Mouse (Mus musculus): Measurements from ENCODE around the gene Phf24.

The Phf24 gene

DNA sequence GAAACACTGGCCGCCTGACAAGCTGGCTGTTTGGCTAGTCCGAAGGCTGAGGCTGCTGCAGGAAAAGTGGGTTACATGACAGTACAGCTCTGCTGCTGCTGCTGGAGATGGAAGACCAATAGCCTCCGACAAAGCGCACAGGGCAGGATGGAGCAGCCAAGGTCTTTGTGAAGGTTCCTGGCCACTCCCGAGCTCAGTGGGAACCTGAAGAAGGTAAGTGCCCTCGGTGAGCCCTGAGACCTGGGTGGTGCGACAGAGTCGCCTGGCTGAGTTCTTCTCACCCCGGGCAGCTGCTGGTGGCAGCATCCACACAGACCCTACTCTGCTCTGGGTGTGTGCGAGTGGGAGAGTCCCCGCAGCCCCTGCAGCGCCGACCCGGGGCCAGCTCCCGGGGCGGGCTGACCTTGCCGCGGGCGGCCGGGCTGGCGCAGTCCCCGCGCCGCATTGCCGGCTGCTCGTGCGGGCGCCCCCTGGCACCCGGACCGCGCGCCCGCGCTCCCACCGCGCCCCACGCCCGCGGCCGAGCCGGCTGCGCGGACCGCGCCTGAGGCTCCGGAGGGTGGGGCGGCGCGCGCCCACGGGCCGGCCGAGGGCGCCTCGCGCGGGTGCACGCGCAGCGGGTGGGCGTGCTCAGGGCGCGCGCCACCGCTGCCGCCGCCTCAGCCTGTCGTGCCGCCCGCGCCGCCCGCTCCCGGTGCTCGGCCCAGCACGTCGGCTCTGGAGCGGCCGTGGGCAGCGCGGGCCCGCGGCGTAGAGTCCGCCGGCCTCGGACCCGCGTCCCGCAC, at the start of gene Phf24:
Phf24 (plus strand) TSS at position 44 of the 785 bp plus-strand sequence.
- DNase-seq: peak; percentile 56 to 63

DNA sequence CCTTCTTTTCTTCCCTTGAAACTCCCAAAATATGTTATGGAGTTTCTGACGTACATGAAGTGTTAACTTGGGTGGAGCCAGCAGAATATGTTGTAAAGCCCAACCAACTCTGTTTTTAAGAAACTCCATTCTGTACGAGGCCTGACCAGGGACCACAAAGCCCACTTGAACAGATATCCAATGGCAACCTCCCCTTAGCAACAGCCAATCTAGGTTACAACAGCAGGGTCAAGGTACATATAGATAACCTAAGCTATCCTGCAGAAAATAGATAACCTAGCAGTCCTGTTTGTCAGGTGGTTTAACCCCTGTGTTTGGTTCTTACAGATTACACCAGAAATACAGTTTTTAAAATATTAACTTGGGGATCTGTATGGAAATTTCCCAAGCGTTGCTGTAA, 49.1 kb upstream of the Phf24 start:
- no peak for DNase-seq

DNA sequence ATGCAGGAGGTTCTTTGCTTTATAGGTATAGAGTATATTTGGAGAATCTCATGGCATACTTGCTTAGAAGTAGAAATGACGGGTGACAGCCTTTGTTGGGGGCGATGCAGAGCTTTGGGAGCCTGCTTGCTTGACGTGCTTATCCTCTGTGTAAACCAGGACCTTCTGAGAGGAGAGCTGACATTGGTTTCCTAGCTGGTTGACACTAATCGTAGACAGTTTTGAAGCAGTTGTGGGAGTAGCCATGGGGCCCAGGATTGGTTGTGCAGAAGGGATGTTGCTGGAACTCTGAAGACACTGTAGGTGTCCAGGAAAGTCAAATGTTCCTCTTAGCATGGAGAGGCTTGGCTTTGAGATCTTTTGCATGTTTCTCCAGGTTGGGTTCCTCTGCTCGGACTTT, 48.3 kb upstream of the Phf24 start:
- DNase-seq: no peak

DNA sequence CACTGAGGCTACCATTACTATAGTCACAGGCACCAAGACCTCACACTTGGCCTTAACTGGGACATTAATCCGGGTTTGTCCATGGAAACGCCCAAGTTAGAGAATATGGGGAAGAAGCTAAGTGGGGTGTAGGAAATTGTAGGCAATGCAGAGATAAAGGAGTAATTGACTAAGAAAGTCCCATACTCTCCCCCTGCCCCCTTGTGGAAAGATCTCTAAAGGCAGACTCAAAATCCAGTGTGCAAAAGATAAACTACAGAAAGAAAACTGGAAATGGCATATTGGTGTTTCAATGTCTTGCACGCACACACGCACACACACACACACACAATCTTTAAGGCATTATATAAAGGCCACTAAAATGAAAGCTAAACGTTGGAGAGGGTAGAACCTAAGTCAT, 45.7 kb upstream of the Phf24 start:
- DNase-seq: peak in 1 of 2 experiments; percentile 33

DNA sequence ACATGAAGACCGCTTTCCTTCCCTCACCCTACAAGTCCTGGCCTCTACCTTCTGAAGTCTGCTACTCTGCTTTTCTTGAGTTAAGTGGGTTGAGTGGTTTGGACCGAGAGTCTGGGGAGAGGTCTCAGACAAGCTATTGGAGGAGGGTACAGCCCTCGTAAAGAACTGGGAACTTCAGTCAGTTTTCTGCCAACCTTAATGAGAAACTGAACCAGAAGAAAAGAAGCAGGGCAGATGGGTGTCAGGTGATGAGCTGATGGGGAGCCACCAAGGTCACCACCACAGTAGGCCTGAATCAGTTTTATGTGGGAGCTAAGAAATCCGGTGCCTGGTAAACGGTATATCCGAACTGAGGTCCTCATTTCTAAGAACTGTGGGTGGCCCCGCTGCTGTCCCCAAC, 44.3 kb upstream of the Phf24 start:
- no peak for DNase-seq

DNA sequence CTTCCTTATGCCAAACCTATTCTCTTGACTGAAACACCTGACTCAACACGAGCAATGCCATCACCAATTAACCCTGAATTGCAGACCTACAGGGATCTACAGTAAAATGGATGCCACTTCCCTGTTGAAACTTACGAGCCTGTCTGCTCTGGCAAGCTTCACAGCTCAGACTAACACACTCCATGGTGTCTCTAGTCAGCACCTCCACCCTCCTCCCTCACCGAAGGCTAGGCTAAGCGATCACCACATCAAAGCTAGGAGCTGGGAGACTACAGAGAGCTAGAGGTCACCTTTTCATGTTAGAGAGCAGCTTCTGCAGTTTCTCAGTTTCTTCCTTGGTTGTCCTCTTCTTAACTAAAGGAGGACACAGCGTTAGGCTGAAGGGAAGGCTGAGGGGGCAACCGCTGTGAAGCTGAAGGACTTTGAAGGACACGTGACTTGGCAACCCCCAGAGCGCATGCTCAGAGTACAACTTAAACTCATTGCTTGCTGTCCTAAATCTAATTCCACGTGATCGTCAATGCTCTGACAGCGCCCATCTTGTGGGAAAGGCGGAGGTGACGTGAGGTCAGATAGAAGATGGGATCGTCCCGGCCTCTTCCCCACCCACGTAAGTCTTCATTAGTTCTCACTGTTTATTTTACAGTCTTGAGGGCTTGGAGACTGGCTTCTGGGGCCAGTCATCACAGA, 43.6 kb upstream of the Phf24 start:
- DNase-seq: no peak

DNA sequence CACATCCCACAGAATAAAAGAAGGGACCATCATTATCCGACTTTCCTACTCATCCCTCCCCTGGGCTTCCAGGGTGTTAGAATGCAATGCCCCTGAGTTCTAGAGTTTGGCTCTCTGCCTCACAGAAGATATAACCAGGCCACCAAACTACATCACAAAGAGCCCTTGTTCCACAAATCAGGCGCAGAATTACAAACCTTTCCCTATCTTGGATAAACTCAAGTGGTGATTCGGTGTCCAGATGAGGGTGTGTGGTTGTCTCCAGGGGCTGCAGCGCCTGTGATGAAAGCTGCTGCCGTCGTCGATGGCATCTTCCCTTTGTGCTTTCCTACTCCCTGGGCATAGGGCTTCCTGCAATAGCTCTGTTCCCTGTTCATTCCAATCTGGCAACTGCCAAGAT, 42.3 kb upstream of the Phf24 start, which contains the start of gene Fam205c:
Fam205c (minus strand) TSS at position 101 of the 400 bp plus-strand sequence.
- DNase-seq: no peak

DNA sequence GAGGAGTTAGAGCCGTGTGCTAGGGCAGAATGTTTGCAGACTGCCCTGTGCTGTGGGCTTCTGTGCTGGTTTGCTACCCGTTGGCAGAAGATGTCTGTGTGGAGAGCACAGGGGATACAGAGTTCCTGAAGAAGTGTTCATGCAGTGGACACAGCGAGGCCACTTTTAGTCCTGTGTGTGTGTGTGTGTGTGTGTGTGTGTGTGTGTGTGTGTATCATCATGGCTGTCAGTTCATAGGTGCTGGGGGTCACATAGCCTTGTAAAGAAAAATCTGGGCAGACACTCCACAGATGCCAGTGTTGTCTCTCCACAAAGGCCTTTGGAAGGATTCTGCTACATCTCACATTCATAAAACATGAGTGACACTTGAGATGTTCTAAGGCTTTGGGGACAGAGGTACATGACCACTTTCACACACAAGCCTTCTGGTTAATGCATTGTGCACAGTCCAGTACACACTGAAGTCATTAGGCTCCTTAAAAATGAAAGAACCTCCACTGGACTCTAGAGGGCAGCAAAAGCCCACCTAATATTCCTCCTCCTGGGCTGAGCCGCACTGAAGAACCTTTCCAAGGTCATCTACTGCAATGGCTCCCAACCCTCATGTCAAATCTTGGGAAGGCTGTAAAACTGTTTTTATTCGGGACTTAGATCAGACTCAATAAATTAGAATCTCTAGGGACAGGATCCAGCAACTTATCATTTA, 39.7 kb upstream of the Phf24 start:
- peak; percentile 77 to 83 for DNase-seq

DNA sequence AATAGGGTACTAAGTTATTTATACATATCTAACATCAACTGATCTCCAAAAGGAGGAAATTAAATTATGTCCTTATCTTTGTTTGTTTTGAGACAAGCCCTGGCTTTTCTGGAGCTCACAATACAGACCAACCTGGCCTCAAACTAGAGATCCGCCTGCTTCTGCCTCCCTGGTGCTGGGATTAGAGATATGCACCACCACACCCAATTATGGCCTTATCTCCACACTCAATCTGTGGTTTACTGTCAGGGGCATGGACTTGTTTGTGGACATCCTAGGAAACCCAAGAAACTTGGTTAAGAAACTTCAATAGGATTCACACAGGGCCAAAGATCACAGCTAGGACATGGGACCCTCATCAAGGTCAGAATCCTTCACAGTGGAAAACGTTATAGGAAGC, 38.8 kb upstream of the Phf24 start:
- DNase-seq: no peak

DNA sequence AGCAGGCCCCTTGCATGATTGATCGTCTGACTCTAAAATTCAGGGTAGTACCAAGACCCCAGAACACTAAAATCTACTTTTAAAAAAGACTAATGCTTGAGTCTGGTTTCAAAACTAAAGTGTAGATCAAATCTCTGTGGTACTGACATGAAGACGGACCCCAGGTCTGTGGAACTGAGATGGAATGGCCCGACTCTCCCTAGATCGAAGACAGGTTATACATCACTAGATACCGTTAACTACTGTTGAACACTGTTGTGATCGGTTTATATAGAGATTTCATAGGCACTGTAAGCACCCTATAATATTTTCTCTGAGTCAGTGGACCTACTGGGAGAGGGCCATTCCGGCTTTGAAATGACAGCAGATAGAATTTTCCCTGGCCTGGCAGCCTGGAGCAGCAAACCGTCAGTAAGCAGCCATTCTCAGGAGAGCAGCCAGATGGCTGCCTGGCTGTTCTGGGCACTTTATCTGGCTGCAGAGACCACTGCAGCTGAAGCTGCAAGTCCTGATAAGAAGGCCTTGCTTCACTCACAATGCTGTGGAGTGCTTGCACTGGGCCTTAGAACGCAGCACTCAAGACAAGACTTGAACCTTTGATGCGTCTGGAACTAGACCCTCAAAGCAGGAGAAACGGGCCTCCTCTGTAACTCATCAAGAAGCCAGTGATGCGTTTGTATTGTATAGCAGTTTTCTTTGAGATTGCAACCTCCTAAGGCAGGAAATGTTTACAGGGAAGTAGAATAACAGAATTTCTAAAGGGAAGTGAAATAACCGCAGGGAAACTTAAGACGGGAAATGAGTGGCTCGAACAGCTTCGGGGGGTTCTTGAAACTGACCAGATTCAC, 36.4 kb upstream of the Phf24 start:
- peak; percentile 67 to 69 for DNase-seq

DNA sequence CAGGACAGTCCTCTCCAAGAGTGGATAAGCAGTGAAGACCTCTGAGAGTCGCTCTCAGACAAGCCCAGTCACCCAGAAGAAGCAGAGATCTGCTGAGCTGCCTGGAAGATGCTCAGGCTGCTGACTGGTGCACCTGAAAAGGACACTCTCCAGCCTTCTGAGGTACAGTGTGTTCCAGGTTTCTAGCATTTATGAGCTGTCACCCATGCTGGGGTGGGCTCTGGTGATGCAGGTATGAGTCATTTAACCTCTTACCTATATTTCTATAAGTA, 35.8 kb upstream of the Phf24 start:
- DNase-seq: no peak

DNA sequence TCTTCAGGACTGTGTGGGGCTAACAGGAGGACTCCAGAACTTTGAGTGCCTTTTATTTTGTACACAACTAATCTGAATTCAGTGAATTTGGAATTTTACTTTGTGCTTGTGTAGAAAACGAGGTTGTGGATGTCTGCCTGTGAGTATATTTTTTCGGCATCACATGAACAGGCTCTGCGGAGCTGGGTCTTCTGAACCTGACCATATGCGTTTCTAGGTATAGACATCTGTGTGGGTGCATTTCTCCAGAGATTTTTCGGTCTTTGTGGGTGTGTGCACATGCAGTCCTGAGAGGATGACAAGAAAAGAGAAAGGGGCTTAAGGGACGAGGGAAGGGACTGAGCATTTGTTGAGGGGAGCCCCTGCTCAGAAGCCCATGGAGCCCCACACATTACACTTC, 29.5 kb upstream of the Phf24 start:
- no peak for DNase-seq

DNA sequence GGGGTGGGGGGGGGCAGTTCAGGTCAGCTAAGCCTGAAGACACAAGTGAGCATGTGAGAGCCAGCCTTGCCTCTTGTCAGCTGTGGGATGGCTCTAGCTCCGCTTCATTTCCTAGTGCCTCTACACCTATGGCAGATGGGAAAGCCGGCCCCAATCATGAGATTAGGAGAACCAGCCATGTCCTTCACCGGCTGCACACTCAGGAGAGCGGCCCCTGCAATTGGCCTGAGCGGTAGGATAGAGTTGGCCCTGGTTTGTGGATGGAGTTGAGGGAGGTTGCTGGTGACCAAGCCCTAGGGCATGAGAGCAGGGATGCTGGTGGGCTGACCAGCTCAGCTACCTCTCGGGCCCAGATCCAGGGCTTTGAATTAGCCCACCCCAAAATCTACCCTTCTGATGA, 27.7 kb upstream of the Phf24 start:
- DNase-seq: no peak

DNA sequence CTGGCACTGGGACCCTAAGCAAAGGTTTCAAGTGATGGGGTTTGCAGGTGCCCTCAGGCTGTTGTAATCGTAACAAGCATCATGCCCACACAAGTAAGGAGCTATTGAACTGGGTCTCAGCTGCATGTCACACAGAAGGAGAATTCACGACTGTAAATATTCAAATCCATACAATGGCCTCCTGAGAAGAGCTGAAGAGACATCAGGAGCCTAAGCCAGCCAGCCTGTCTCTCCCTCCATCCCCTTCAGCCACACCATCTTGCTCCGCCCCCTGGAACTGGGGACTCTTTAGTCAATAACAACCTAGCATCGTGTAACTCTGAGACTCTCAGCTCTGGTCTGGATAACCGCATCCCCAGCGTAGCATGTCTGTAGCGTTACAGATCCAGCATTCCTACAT, 25.3 kb upstream of the Phf24 start:
- no peak for DNase-seq

DNA sequence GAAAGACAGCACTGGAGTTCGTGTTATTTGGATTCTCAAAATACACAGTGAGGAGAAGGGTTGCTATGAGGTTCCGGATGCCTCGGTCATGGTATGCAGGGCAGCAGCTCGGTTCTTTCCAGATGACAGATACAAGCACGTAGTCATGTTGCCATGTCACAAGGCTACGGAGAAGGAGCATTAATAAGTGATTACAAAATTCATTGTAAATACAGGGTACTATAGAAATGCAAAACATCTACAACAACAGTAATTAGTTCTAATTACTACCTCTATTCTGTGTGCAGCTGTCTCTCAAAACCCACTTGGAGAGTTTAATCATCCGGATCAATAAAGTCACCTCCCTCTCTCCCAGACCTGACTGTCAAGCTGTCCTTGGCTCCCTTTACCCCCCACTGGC, 21.3 kb upstream of the Phf24 start:
- no peak for DNase-seq

DNA sequence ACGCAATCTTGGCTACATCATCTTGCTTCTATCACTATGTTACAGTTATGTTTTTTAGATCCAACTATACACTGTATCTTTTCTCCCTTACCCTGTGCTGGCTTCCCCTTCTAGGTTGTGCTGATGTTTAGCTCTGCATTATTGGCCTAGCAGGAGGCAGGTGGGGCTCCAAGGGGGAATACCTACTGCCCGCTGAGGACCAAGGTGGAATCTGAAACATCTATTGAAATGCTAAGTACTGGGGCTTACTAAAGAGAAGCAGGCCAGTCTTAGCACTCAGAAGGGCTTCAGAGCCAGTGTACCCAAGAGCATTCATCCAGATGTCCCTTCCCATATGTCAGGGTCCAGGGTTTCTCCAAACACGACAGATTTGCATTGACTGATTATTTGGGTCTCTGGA, 17.5 kb upstream of the Phf24 start:
- no peak for DNase-seq

DNA sequence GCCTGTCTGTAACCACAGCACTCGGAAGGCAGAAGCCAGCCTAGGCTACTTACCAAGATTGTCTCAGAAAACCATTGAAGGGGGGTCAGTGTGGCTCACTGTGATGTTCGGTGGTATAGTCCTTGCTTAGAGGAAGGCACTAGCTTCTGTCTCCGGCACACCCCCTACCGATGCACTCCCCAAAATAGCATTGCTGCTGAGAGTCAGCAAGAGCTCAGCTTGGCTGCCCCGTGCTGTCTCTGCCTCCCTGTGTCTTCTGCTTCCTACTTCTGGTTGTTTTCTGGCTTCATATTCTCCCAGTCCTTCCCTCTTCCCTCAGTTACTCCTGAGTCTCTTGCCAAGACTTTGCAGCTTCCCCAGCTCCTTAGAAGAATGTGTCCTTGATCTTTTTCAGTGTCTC, 15.6 kb upstream of the Phf24 start:
- DNase-seq: no peak

DNA sequence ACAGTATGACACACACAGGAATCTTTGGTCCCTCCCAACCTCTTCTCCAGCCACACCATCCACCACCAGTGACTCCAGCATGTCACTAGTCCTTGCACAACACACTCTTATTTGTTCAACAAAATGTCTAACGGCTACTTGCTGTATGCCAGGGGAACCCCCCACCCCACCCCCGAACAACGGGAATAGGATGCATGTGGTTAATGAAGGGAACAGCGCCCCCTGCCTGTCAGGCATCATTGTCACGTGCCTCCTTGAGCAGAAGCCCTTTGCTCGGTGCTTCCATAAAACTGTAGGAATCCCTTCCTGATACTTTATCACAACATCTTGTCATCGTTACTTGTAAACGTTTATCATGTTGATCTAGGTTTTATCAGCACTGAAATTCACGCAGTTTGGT, 14.3 kb upstream of the Phf24 start:
- peak; percentile 49 to 73 for DNase-seq

DNA sequence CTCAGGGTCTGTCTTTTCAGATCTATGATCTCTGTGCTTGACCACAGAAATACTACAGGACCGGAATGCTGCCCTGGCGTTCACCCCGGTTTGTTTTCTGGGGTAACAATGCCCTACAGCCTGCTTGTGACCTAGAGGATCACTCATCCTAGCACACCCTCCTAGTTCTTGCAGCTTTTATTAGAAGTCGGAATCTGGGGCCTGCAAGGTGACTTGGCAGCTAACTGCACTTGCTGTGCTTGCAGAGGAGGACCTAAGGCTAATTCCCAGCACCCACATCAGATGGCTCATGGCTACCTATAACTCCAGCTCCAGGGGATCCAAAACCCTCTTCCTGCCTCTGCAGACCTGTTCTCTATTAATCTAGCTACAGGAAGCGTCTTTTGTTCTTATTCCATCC, 13.7 kb upstream of the Phf24 start:
- no peak for DNase-seq

DNA sequence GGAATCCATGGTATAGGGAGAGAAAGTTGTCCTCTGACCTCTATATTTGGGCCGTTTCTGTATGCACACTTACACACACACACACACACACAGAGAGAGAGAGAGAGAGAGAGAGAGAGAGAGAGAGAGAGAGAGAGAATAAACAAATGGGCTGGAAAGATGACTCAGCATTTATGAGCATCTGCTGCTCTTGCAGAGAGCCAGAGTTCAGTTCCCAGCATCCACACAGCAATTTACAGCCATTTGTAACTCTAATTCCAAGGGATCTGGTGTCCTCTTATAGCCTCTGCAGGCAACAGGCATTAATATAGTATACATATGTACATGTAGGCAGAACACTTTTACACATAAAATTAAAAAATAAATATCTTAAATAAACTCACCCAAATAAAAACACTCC, 12.5 kb upstream of the Phf24 start:
- no peak for DNase-seq

DNA sequence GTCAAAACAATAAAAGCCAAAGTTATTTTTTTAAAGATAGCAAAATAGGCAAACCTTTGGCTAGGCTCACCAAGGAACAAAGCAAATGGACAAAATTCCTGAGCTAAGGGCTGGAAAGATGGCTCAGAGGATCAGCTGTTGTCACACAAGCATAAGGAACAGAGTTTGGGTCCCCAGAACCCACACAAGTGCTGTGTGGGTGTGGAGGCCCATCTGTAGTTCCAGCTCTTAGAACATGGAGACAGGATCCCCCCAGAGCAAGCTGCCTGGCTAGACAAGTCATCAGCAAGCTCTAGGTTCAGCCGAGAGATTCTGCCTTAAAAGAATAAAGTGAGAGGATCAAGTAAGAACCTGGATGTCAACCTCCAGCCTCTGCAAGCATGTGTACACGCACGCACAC, 11.9 kb upstream of the Phf24 start:
- DNase-seq: no peak

DNA sequence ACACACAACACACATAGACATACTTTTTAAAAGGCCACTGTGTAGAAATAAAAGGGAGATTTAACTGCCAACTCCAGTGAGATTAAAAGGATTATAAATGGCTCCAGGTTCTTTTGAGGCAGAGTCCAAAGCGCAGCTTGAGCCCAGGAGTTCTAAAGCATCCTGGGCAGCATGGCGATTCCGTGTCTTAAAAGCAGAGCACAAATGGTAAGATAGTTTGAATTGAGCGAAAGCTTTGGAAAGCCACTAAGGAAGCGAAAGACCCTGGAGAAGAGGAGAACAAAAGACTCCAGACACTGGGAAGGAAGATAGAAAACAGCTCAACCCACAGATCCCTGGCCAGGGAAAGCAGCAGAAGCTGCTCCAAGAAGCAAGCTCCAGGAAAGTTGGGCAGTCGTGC, 11.5 kb upstream of the Phf24 start:
- DNase-seq: no peak

DNA sequence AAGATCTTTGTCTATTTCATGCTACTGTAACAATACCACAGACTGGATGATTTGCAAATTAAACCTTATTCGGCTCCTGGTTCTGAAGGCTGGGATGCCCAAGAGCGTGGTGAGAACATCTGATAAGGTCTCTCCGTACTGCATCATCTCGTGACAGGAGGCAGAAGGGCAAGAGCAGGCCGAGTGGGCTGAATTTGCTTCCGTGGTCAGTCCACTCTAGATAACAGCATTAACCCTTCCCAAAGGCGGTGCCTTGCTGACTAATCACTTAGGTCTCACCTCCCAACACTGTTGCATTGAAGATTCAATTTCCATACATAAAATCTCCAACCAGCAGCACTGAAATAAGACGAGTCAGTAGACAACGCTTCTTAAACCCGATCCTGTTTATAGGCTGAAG, 3.1 kb upstream of the Phf24 start:
- DNase-seq: no peak

Data from cerebellum, postnatal 10 days (tissue).